Mouse (Mus musculus) heart, adult 2 months (tissue): ENCODE results near the gene B4galt4.

Experiments
- CTCF ChIP-seq: fragments of 200-600 bp; IDR thresholded peaks from 2 replicates; pipeline ENCODE4 v1.8.1; 2022; ENCODE audit warnings: antibody characterized with exemption, mild to moderate bottlenecking, moderate library complexity
- EP300 ChIP-seq: fragments of 200-500 bp; IDR thresholded peaks from 2 replicates; pipeline ENCODE4 v1.6.1; 2011; ENCODE audit warnings: low read depth, low read length, control low read depth; ENCODE audit not compliant: insufficient read depth
- POLR2A ChIP-seq: fragments of 200-500 bp; IDR thresholded peaks from 2 replicates; pipeline ENCODE4 v1.6.1; 2011; ENCODE audit warnings: mild to moderate bottlenecking, low read depth, low read length, control low read depth; ENCODE audit not compliant: insufficient read depth

DNA sequence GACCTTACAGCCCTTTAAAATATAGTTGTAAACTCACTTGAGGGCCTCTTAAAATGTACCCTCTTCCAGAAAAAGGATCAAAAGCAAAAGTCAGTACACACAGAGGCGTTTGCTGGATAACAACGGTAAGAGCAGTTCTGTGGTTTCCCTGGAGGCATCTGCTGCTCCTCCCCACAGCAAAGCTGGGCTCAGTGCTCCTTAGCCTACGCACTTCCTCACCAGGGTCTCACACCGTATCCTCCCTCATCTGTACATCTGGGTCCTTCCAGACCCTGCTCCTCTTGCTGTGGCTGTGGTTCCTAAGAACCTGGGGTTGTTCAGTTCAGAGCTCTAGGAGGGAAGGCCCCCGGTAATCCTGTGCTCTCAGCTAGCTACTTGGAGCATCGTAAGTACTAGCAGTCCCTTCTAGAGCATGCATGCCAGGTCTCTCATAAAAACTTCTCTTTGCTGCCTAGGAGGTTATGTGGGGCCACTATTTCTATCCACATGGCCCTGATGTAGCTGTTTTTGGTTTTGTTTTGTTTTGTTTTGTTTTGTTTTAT is 18.8 kb downstream of the B4galt4 start:
- TF ChIP-seq CTCF (no peak), EP300 (no peak), POLR2A (no peak)
